Mouse (Mus musculus): ENCODE data around the gene Foxi1.

Foxi1 gene

GRCm38 (mm10) chr11:34155235-34155634 lies 52.7 kb downstream of the Foxi1 start:
- DNase-seq: no peak
